Mouse (Mus musculus) heart, adult 2 months (tissue): ENCODE measurements around the gene Tcl1b1. TPM values are rescaled to one million over a fixed set of nuclear protein-coding genes. Genes with fewer than 3 reads are reported as not detected.
"Not testable (repeated sequence)": the region's sequence is repeated elsewhere in the genome, so short reads cannot be mapped to it uniquely, and the experiment has no call there.

Experiments used
- DNase-seq, 2 experiments: peaks; one replicate each; pipeline ENCODE4 v3.0.0; 2021
- H3K27ac ChIP-seq: fragments of 200-600 bp; 2 replicates; pipeline ENCODE4 v1.8.1; 2022
- H3K27me3 ChIP-seq: fragments of 200-500 bp; 2 replicates; pipeline ENCODE4 v1.6.1; 2012; ENCODE audit warnings: mild to moderate bottlenecking, low read length, inconsistent platforms, mixed read lengths; ENCODE audit not compliant: control insufficient read depth, insufficient read depth
- H3K36me3 ChIP-seq: fragments of 200-500 bp; 2 replicates; pipeline ENCODE4 v1.6.1; 2012; ENCODE audit warnings: low read length, inconsistent platforms; ENCODE audit not compliant: control insufficient read depth, insufficient read depth
- H3K4me1 ChIP-seq: fragments of 200-500 bp; 2 replicates; pipeline ENCODE4 v1.6.1; 2011; ENCODE audit warnings: low read length; ENCODE audit not compliant: control insufficient read depth, insufficient read depth
- H3K4me3 ChIP-seq: fragments of 200-600 bp; 2 replicates; pipeline ENCODE4 v1.8.1; 2022
- H3K79me2 ChIP-seq: fragments of 200-500 bp; replicated peaks from 2 replicates; pipeline ENCODE4 v1.6.1; 2012; ENCODE audit warnings: mild to moderate bottlenecking, inconsistent platforms, low read length, moderate library complexity, mixed read lengths; ENCODE audit not compliant: control insufficient read depth, insufficient read depth
- H3K9ac ChIP-seq: fragments of 200-500 bp; 2 replicates; pipeline ENCODE4 v1.6.1; 2012; ENCODE audit warnings: low read depth, mild to moderate bottlenecking, control low read depth, inconsistent platforms, low read length, mixed read lengths
- CTCF ChIP-seq: fragments of 200-600 bp; IDR thresholded peaks from 2 replicates; pipeline ENCODE4 v1.8.1; 2022; ENCODE audit warnings: antibody characterized with exemption, mild to moderate bottlenecking, moderate library complexity
- EP300 ChIP-seq: fragments of 200-500 bp; IDR thresholded peaks from 2 replicates; pipeline ENCODE4 v1.6.1; 2011; ENCODE audit warnings: low read depth, low read length, control low read depth; ENCODE audit not compliant: insufficient read depth
- POLR2A ChIP-seq: fragments of 200-500 bp; IDR thresholded peaks from 2 replicates; pipeline ENCODE4 v1.6.1; 2011; ENCODE audit warnings: mild to moderate bottlenecking, low read depth, low read length, control low read depth; ENCODE audit not compliant: insufficient read depth
- WGBS: fragments of 180-500 bp; shearing (Covaris S2); methylation state at CpG from one replicate; pipeline ENCODE4 v1.1.7; 2018; 5-methylcytosine and 5-hydroxymethylcytosine counted together
- intact Hi-C: fragments of 180-260 bp; cut with DNase I; formaldehyde crosslinking; loops from one replicate; pipeline ENCODE4 v1.15.1; 2025
- polyA plus RNA-seq: library from polyadenylated mRNA; depleted of rRNA; stranded (reverse); fragments of >200 nt; gene quantifications from 2 replicates; pipeline ENCODE4 v1.2.3, GENCODE M21; 2012
- total RNA-seq, 2 experiments: library from RNA; stranded (reverse); gene quantifications; 2 replicates each; pipeline ENCODE4 v1.2.3; 2021

Gene Tcl1b1
- total and polyA plus RNA-seq, 3 experiments, result not detected

DNA sequence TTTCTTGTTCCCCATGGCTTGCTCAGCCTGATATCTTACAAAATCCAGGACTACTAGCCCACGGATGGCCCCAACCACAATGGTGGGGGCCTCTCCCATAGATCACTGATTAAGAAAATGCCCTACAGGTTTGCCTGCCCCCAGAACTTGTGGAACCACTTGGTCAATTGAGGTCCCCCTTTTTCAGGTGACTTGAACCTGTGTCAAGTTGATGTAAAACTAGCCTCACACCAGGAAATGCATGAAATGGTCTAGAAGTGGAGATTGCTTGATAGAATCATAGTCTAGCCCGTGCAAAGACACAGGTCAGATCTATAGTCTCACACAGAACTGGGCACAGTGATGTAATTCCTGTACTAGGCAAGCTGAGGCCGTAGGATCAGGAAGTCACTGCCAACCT lies 13.8 kb upstream of the Tcl1b1 start, which contains the start of gene Tcl1b2:
Tcl1b2 (plus strand) TSS at position 301 of the 400 bp plus-strand sequence.
- no peak for DNase-seq
- intact Hi-C loops, result no loop called here

DNA sequence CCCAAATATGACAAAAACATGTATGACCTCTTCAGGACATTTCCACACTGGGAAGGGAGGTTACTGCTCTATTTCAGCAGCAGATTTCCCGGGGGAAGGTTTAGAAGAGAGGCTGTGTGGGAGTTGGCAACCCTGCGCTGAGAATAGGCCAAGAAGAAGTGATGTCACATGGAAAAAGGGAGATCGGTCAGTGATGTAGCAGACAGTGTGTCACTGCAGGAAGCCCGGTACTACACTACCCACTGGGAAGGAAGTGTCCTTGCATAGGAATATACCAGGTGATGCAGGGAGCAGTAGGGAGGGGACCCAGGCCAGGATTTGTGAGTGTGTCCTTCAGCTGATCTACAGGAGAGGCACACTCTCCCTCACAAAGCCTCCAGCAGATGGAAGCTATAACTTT lies 4.2 kb upstream of the Tcl1b1 start:
- H3K27me3 ChIP-seq, H3K79me2 ChIP-seq, H3K27ac ChIP-seq, H3K36me3 ChIP-seq, intact Hi-C loops, H3K4me1 ChIP-seq, DNase-seq, H3K4me3 ChIP-seq, H3K9ac ChIP-seq: not testable (repeated sequence)
- 18% methylated on average over 4 of the region's 4 CpGs for WGBS

More for the DNA sequence above, 13.8 kb upstream of the Tcl1b1 start, which contains the start of gene Tcl1b2:
- Histone ChIP-seq H3K27me3 (no peaks in the 10 kb centered on the region), H3K36me3 (no peaks in the 10 kb centered on the region), H3K79me2 (no peaks in the 10 kb centered on the region; the same call in 1 of the 2 replicates), H3K4me3 (no peak within 1 kb of the TSS), H3K27ac (no peak within 1 kb of the TSS), H3K4me1 (no peaks in the 10 kb centered on the region), H3K9ac (no peak within 1 kb of the TSS)
- WGBS, result 64% methylated on average over 3 of the region's 3 CpGs
- TF ChIP-seq CTCF, result no peak
- no peak for TF ChIP-seq POLR2A
- no peak for TF ChIP-seq EP300

DNA sequence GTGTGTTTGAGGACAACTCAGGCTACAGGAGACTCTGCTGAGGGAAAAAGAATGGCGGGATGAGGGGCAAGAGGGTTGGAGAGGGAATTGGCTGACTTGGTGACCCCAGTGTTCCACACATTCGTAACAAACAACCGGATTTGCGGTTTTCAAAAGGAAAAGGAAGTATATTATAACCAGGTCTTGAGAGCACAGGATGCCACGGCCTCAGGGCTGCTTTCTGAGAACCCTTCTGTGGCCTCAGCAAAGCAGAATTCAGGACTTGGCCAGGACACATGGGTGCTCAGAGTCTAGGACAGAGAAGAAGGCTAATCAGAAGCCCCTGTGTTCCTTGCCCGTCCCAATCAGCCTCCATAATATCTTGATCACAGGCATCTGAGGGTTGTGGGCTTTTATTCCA lies 648 bp upstream of the Tcl1b1 start:
- Histone ChIP-seq H3K27me3 (no peaks in the 10 kb centered on the region), H3K36me3 (no peaks in the 10 kb centered on the region), H3K9ac (no peak overlapping the region), H3K27ac (no peak overlapping the region), H3K4me3 (no peak overlapping the region), H3K79me2 (no peaks in the 10 kb centered on the region), H3K4me1 (no peaks in the 10 kb centered on the region)
- TF ChIP-seq EP300 (no peak), CTCF (no peak), POLR2A (no peak)
- intact Hi-C loops, result no loop called here
- 62% methylated on average over 6 of the region's 6 CpGs for WGBS
- DNase-seq, result no peak

DNA sequence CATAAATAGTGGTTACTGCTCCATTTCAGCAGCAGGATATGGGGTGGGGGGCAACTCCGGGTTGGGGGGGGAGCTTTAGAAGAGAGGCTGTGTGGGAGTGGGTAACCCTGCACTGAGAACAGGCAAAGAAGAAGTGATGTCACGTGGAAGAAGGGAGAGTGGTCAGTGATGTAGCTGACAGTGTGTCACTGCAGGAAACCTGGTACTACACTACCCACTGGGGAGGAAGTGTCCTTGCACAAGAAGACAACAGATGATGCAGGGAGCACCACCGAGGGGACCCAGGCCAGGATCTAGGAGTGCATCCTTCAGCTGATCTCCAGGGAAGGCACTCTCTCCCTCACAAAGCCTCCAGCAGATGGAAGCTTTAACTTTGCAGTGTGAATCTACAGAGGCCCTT lies 7.2 kb downstream of the Tcl1b1 start:
- H3K79me2 ChIP-seq, result no peaks in the 10 kb centered on the region
- H3K4me1 ChIP-seq, result no peaks in the 10 kb centered on the region
- no peaks in the 10 kb centered on the region for H3K27me3 ChIP-seq
- intact Hi-C loops, result no loop called here
- no peak overlapping the region for H3K27ac ChIP-seq
- TF ChIP-seq POLR2A (no peak), CTCF (no peak), EP300 (no peak)
- no peak overlapping the region for H3K4me3 ChIP-seq
- WGBS, result 47% methylated on average over 3 of the region's 3 CpGs
- DNase-seq, result no peak
- no peak overlapping the region for H3K9ac ChIP-seq
- H3K36me3 ChIP-seq, result no peaks in the 10 kb centered on the region

DNA sequence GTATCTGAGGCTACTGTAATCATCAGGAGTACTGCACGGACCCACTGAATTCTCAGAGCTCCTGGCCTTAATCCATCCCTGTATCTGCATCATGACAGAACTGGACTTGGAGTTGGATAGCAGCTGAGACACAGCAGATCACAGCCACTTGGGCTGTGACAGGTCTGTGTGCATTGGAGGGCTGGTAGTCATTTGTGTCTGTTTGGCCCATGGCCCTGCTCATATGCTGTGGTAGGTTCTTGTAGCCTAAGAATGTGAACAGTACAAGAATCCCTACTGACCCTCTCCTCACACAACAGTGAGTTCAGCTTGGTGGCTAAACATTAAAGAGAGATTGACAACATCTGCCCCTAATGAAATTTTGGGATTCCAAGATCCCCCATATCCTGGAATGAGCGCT lies 13.9 kb downstream of the Tcl1b1 start:
- Histone ChIP-seq H3K4me3 (no peak overlapping the region), H3K79me2 (no peaks in the 10 kb centered on the region), H3K9ac (no peak overlapping the region), H3K27ac (no peak overlapping the region), H3K27me3 (no peaks in the 10 kb centered on the region), H3K4me1 (no peaks in the 10 kb centered on the region), H3K36me3 (no peaks in the 10 kb centered on the region)
- intact Hi-C loops, result loop anchor here (10.0 kb wide), 1 partner anchor 119 kb away; no protein-coding TSS in a partner anchor
- no peak for DNase-seq
- 55% methylated on average over 2 of the region's 2 CpGs for WGBS
- no peak for TF ChIP-seq POLR2A
- no peak for TF ChIP-seq CTCF
- no peak for TF ChIP-seq EP300

DNA sequence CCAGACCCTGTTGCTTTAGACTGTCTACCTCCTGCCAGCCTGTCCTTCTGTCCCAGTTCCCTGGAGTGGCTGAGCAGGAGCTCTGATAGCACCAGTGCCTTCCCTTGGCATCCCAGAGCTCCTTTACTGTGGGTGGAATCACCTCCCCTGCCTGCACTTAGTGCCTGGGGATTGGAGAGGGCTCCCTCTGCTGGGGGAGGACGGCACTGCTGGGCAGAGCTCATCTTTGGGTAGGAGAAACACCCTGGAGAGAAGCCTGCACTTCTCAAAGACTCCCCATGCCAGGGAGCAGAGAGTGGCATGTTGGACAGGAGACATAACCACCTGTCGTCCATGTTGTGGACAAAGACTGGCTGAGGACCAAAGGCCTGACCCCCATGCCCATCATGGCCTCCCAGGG lies 14.8 kb downstream of the Tcl1b1 start:
- not testable (repeated sequence) for H3K79me2 ChIP-seq, H3K27ac ChIP-seq, H3K4me1 ChIP-seq, H3K9ac ChIP-seq, H3K27me3 ChIP-seq, H3K4me3 ChIP-seq, H3K36me3 ChIP-seq
- TF ChIP-seq CTCF, result peak; percentile 54
- intact Hi-C loops, result loop anchor here (10.0 kb wide), 1 partner anchor 120 kb away; no protein-coding TSS in a partner anchor
- DNase-seq, result peak; percentile 22 to 54
- WGBS, result 20% methylated on average over 2 of the region's 2 CpGs

DNA sequence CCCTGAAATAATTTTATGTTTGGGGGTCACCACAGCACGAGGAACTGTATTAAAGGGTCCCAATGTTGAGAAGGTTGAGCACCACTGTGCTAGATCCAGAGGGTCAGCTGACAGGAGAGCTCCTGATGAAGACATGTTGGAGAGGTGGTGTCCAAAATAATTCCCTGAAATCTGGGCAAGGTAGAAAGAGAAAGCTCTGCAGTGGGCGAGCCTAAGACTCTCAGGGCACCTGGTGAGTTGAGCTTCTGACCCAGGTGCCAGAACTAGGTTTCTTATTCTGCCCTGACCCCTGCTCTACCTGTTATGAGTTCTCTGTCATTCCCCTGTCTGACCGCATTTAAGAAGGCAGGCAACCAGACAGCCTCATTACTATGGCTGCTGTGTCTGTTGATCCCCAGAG lies 16.6 kb downstream of the Tcl1b1 start, which contains the start of gene Tcl1b5:
Tcl1b5 (plus strand) TSS at position 301 of the 400 bp plus-strand sequence.
- H3K79me2 ChIP-seq, H3K27me3 ChIP-seq, DNase-seq, H3K27ac ChIP-seq, H3K36me3 ChIP-seq, H3K9ac ChIP-seq, H3K4me3 ChIP-seq, H3K4me1 ChIP-seq: not testable (repeated sequence)
- WGBS, result 52% methylated on average over 3 of the region's 3 CpGs
- intact Hi-C loops, result loop anchor here (10.0 kb wide), 1 partner anchor 121 kb away; no protein-coding TSS in a partner anchor

DNA sequence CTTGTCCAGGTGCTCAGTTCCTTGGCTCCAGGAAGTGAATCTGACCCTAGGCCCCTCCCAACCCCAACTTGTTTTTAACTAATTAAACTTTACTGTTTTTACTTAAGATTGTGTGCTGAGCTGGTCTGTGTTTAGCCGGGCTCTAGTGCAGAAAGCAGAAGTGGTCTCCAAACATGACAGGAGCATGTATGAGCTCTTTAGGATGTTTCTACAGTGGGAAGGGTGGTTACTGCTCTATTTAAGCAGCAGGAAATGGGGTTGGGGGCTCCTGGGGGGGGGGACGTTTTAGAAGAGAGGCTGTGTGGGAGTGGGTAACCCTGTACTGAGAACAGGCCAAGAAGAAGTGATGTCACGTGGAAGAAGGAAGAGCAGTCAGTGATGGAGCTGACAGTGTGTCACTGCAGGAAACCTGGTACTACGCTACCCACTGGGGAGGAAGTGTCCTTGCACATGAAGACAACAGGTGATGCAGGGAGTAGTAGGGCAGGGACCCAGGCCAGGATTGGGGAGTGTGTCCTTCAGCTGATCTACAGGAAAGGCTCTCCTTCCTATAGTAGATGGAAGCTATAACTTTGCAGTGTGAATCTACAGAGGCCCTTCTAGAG lies 21.7 kb downstream of the Tcl1b1 start:
- intact Hi-C loops, DNase-seq, H3K79me2 ChIP-seq, H3K36me3 ChIP-seq, H3K27ac ChIP-seq, H3K4me1 ChIP-seq, H3K9ac ChIP-seq, H3K4me3 ChIP-seq, H3K27me3 ChIP-seq: not testable (repeated sequence)
- 48% methylated on average over 4 of the region's 4 CpGs for WGBS
